Mouse (Mus musculus): ENCODE measurements around the gene Otop3.
"Not testable (repeated sequence)": the region's sequence is repeated elsewhere in the genome, so short reads cannot be mapped to it uniquely, and the experiment has no call there.

The Otop3 gene

DNA sequence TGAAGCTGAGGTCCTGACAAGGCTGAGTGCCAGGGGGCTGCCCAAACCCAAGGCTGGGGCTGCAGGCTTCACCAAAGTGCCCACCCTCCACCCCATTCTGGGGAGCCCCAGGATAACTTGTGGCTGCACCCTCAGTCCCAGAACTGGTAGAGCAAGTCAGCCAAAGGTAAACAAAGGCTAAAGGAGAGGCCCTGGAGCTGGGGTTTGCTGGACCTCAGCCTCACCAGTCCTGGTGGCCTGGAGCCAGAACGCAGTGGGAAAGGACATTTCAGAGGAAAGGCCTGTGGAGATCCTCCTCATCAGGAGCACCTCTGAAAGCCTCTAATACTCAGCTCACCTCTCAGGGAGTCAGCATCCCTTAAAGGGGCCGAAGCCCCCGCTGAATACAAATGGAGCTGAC, 29.6 kb downstream of the Otop3 start:
- DNase-seq (ENCODE audit: low read depth in 1 of 2, low spot score in 2 of 2) = no peak

GRCm38 (mm10) chr11:115366039-115366705, 31.6 kb downstream of the Otop3 start:
- DNase-seq (ENCODE audit: low read depth in 1 of 2, low spot score in 2 of 2) = no peak

GRCm38 (mm10) chr11:115366706-115367394, 32.3 kb downstream of the Otop3 start:
- DNase-seq (ENCODE audit: low read depth in 1 of 2, low spot score in 2 of 2) = no peak

GRCm38 (mm10) chr11:115367395-115367944, 32.9 kb downstream of the Otop3 start, which contains the start of gene Hid1:
TSS of gene Hid1 (minus strand) at chr11:115367756.
- peak in 1 of 2 experiments; percentile 46 for DNase-seq (ENCODE audit: low read depth in 1 of 2, low spot score in 2 of 2)

GRCm38 (mm10) chr11:115370368-115370767, 35.8 kb downstream of the Otop3 start:
- no peak for DNase-seq (ENCODE audit: low read depth in 1 of 2, low spot score in 2 of 2)

DNA sequence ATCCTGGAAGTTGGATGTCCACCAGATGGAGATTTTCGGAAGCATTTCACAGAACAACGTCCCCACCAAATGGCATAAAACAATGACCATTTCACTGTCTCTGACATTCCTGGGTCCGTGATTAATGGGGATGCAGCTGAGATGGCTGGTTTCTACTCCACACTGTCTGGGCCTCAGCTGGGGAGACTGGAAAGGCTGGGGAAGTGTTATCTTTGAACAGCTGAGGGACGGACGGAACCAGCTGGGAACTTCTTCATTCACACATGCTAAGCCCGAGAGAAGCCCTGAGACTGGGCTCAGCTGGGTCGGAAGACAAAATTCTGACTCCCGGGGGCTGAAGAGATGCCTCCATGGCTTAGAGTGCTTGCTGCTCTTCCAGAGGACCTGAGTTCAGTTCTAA, 36.8 kb downstream of the Otop3 start:
- DNase-seq (ENCODE audit: low read depth in 1 of 2, low spot score in 2 of 2) = no peak

DNA sequence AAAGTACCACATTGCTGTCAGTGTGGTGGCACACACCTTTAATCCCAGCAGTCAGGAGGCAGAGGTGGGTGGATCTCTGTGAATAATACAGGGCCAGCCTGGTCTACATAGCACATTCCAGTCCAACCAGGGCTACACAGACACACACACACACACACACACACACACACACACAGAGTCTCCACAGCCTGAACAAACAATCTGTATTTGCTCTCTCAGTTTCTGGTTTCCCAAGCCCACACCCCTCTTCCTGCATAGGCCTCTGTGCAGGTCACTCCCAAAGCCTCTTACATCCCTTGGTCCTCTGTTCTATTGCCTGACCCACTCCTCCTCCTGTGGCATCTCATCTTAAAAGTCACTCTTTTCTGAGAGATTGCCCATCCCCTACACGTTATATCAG, 37.5 kb downstream of the Otop3 start:
- DNase-seq (ENCODE audit: low read depth in 1 of 2, low spot score in 2 of 2) = no peak

DNA sequence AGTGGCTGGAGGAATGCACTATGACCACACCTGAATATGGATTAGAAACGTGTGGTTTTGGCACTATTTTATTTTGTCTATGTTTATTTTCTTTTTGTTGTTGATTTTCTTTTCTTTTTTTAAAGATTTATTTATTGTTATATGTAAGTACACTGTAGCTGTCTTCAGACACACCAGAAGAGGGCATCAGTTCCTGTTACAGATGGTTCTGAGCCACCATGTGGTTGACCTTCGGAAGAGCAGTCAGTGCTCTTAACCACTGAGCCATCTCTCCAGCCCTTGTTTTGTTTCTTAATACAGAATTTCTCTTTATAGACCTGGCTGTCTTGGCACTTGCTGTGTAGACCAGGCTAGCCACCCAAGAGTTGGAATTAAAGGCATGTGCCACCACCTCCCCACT, 38.2 kb downstream of the Otop3 start:
- DNase-seq (ENCODE audit: low read depth in 1 of 2, low spot score in 2 of 2) = no peak

DNA sequence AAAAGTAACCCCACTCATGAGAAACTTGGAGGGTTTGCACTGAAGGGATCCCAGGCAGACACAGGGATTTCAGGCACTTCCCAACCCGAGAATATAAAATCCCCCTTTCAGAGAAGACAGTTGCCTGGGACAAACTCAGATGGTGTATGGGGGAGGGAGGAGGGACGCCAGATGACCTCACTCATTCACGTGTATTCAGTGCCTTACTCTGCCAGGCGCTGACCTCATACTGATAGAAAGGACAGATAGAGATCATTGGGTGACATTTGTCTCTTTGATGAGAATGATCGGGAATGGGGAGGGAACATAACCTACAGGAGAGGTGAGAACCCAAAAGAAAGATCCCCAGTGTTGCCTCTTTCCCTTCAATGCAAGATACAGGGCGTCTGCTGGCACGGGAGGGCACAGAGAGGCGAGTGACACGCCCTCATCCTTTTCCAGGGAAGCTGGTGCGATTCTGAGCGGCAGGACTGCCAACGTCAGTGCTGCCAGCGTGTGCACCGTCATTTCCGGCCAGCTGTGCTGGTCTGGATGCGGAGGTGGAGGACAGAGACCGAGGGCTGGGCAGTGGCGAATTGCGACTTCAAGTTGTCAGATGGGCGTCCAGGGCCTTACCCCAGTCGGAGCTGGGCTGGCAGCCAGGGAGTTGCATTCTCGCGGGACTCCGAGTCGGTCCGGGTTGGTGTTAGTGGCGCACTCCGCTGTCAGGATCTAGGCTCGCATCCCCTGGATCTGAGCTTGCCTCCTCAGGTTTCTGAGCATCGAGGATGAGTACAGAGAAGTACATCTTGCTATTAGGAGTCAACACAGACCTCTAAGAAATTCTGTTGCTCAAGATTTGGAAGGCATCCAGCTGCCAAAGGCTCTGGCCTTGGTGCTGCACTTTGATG, 39.5 kb downstream of the Otop3 start:
- DNase-seq (ENCODE audit: low read depth in 1 of 2, low spot score in 2 of 2) = no peak

DNA sequence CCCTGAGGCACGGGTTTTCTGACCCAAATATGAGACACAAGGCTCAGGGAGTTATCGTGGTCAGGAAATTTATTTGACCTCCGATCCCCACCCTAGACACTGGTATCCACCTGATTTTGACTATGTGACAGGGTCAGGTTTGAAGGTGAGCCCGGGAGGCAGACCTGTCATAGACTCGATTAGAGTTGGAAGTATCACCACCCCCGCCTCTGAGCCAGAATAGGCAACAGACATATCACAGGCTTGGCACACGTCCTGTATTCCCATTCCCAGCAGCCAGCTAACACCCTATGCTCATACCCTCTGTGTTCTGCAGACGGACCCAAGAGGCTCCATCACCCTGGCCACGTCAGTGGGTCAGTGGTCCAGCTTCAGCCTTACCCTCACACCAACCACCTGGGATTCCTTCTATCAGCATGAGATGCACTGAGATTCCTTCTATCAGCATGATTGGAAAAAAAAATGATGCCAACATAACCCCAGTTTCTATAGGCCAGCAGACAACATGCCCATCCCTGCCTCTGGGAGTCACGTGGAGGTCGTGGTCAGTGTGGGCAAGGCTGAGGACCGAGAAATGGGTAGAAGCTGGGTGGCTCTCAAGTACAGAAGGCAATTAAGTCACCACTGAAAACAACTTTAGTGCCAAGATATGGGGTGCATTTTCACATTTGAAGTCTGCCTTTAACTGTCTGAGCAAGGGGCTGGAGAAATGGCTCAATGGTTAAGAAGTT, 40.3 kb downstream of the Otop3 start:
- DNase-seq (ENCODE audit: low read depth in 1 of 2, low spot score in 2 of 2) = no peak

DNA sequence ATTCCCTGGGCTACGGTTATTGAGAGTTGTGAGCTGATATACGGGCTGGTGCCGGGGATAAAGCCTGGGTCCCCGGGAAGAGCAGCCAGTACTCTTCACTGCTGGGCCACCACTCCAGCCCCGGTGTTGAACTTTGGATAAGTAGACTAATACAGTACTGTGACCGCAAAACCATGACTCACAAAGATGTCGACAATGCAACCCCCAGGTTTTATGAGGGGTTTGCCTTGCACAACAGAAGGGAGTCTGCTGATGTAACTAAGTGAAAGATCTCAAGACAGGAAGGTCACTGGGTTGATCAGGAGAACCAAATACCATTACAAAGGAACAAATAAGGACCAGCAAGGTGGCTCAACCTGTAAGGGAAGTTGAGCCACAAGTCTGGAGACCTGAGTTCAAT, 42.2 kb downstream of the Otop3 start:
- DNase-seq (ENCODE audit: low read depth in 1 of 2, low spot score in 2 of 2) = no peak

GRCm38 (mm10) chr11:115377254-115377653, 42.7 kb downstream of the Otop3 start:
- no peak for DNase-seq (ENCODE audit: low read depth in 1 of 2, low spot score in 2 of 2)

DNA sequence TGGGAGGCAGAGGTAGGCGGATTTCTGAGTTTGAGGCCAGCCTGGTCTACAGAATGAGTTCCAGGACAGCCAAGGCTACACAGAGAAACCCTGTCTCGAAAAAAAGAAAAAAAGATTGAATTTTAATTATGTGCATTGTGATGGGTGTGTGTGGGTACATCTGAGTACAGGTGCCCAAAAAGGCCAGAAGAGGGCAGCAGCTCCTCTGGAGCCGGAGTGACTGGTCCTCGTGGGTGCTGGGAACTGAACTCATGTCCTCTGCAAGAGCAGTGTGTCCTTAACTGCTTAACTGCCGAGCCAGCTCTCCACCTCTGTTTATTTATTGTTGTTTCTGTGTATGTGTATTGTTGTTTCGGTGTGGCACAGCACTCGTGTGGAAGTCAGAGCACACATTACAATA, 43.3 kb downstream of the Otop3 start:
- no peak for DNase-seq (ENCODE audit: low read depth in 1 of 2, low spot score in 2 of 2)

GRCm38 (mm10) chr11:115381276-115381675, 46.7 kb downstream of the Otop3 start:
- DNase-seq (ENCODE audit: low read depth in 1 of 2, low spot score in 2 of 2) = no peak

DNA sequence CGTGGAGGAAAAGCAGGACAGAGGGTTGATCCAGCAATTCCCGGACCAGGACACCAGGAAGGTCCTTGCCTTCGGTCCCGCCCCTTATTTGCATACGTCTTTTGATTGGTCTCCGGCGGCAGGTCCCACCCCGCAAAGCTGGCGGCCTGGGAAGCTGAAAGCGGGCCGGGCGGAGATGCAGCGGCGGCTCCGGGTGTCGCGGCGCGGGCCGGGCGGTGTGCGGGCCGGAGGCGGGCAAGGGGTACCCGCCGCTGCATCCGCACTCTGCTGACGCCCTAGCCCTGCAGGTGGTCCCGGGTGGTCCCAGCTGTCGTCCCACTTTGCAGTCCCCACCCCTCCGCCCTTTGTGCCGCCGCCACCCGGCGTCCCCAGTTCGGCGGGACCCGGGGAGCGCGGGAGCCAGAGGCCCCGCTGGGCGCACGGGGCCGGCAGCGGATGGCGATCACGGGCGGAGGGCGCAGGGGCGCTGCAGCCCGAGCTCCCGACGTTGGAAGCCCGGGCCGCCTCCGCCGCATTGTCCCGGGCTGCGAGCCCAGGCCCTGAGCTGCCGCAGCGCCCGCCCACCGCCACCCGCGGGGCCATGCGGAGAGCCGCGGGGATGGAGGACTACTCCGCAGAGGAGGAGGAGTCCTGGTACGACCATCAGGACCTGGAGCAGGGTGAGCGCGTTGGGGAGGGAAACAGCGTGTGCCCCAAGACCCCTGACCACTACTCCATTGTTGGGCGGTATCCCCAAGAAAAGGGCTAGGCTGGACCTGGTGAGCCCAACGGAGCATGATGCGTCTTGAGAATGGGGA, 47.4 kb downstream of the Otop3 start, which contains the start of gene Cdr2l:
TSS of gene Cdr2l (plus strand) at position 174 of the 797 bp plus-strand sequence.
- no peak for DNase-seq (ENCODE audit: low read depth in 1 of 2, low spot score in 2 of 2)

- DNase-seq (ENCODE audit: low read depth in 1 of 2, low spot score in 2 of 2) = no peak
Measured at GRCm38 (mm10) chr11:115382891-115383290, 48.4 kb downstream of the Otop3 start.

GRCm38 (mm10) chr11:115383701-115384474, 49.4 kb downstream of the Otop3 start:
- DNase-seq (ENCODE audit: low read depth in 1 of 2, low spot score in 2 of 2) = no peak

- DNase-seq (ENCODE audit: low read depth in 1 of 2, low spot score in 2 of 2) = no peak
Measured at GRCm38 (mm10) chr11:115384587-115384986, 50.1 kb downstream of the Otop3 start.

DNA sequence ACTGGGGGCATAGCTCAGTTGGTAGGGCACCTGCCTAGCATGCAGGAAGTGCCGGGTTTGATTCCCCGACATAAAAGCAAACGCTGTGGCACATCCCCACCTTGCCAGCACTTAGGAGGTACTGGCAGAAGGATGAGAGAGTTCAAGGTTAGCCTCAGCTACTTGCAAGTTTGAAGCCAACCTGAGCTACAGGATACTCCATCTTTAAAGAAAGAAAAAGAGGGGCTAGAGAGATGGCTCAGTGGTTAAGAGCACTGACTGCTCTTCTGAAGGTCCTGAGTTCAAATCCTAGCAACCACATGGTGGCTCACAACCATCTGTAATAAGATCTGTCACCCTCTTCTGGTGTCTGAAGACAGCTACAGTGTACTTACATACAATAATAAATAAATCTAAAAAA, 52.3 kb downstream of the Otop3 start:
- not testable (repeated sequence) for DNase-seq (ENCODE audit: low read depth in 1 of 2, low spot score in 2 of 2)
